21 mouse cellular contexts compared by ENCODE assay signal in genomic region chr9:96909503-96909902, GRCm38 (mm10). TPM values are rescaled to one million over a fixed set of nuclear protein-coding genes. Genes with fewer than 3 reads are reported as not detected.
DNase-seq lines count a peak whose midpoint lies in the region; ATAC-seq and TF ChIP-seq lines count a peak whose summit lies in the region.
"Had no signal": no experiment of that assay in that cellular context is flagged by ENCODE, and none has a peak within 500 bp of the region (broad histone marks: within the 10 kb centered on the region; RNA-seq: fewer than 3 reads in every experiment).

No protein-coding gene starts in this region.

- H3K36me3 ChIP-seq in intestine, embryonic 15.5 days = no peaks in the 10 kb centered on the region
- no peaks in the 10 kb centered on the region for H3K36me3 ChIP-seq in intestine, embryonic 16.5 days (ENCODE audit: control insufficient read depth, insufficient read depth, low read length)
- H3K36me3 ChIP-seq in intestine, postnatal 0 days (ENCODE audit: control insufficient read depth, insufficient read depth) = no peaks in the 10 kb centered on the region
- H3K36me3 ChIP-seq in small intestine, adult 2 months (ENCODE audit: control insufficient read depth, insufficient read depth, low read length) = no peaks in the 10 kb centered on the region
- H3K36me3 ChIP-seq in liver, postnatal 0 days (replicated peaks; ENCODE audit: insufficient read depth, low read length) = no peaks in the 10 kb centered on the region
- no peaks in the 10 kb centered on the region for H3K36me3 ChIP-seq in hindbrain, embryonic 16.5 days (ENCODE audit: control insufficient read depth, insufficient read depth, low read length)
- H3K36me3 ChIP-seq in hindbrain, embryonic 14.5 days (replicated peaks; ENCODE audit: control insufficient read depth, insufficient read depth) = no peaks in the 10 kb centered on the region
- H3K36me3 ChIP-seq: G1E had no signal

- H3K4me3 ChIP-seq in intestine, embryonic 15.5 days (replicated peaks) = no peak overlapping the region
- no peak overlapping the region for H3K4me3 ChIP-seq in intestine, embryonic 16.5 days (ENCODE audit: low read length)
- H3K4me3 ChIP-seq in intestine, postnatal 0 days (ENCODE audit: low read depth, low read length) = no peak overlapping the region
- no peak overlapping the region for H3K4me3 ChIP-seq in small intestine, adult 2 months (ENCODE audit: low read depth, low read length)
- H3K4me3 ChIP-seq in liver, postnatal 0 days (ENCODE audit: low read depth, low read length) = no peak overlapping the region
- H3K4me3 ChIP-seq in hindbrain, embryonic 16.5 days (ENCODE audit: low read length) = no peak overlapping the region
- H3K4me3 ChIP-seq in hindbrain, embryonic 14.5 days (replicated peaks; ENCODE audit: low read length) = no peak overlapping the region

- peak; percentile 89 for ATAC-seq in intestine, embryonic 15.5 days
- peak; percentile 91 for ATAC-seq in intestine, embryonic 16.5 days
- peak; percentile 86 for ATAC-seq in intestine, postnatal 0 days
- ATAC-seq in liver, postnatal 0 days = no peak
- no peak for ATAC-seq in hindbrain, embryonic 16.5 days
- no peak for ATAC-seq in hindbrain, embryonic 14.5 days (ENCODE audit: low FRiP score)
- ATAC-seq: activated CD4-positive, CD25-positive, alpha-beta regulatory T cell, adult 4 months; CD4-positive, CD25-positive, alpha-beta regulatory T cell, adult 4 months; Patski had no signal

- TF ChIP-seq CTCF in intestine, postnatal 0 days (IDR thresholded peaks at IDR 0.05; ENCODE audit: low read depth) = no peak
- TF ChIP-seq CTCF in small intestine, adult 2 months (IDR thresholded peaks at IDR 0.05; ENCODE audit: extremely low read depth, insufficient read length, insufficient replicate concordance, low read depth, low read length) = no peak
- no peak for TF ChIP-seq CTCF in liver, postnatal 0 days (IDR thresholded peaks at IDR 0.05; ENCODE audit: low read depth)

- H3K9me3 ChIP-seq in intestine, embryonic 15.5 days = no peaks in the 10 kb centered on the region
- no peaks in the 10 kb centered on the region for H3K9me3 ChIP-seq in intestine, embryonic 16.5 days (ENCODE audit: control insufficient read depth, low read length)
- H3K9me3 ChIP-seq in intestine, postnatal 0 days (ENCODE audit: control insufficient read depth) = no peaks in the 10 kb centered on the region
- no peaks in the 10 kb centered on the region for H3K9me3 ChIP-seq in liver, postnatal 0 days (ENCODE audit: low read length)
- H3K9me3 ChIP-seq in hindbrain, embryonic 16.5 days (ENCODE audit: control insufficient read depth, low read length) = no peaks in the 10 kb centered on the region
- H3K9me3 ChIP-seq in hindbrain, embryonic 14.5 days (ENCODE audit: control insufficient read depth, low read length) = no peaks in the 10 kb centered on the region
- H3K9me3 ChIP-seq: G1E had no signal

- no peak overlapping the region for H3K4me2 ChIP-seq in intestine, embryonic 15.5 days (replicated peaks)
- H3K4me2 ChIP-seq in intestine, embryonic 16.5 days (ENCODE audit: low read depth, low read length) = no peak overlapping the region
- H3K4me2 ChIP-seq in intestine, postnatal 0 days (replicated peaks; ENCODE audit: low read depth) = no peak overlapping the region
- H3K4me2 ChIP-seq in liver, postnatal 0 days (ENCODE audit: low read depth, low read length) = no peak overlapping the region
- H3K4me2 ChIP-seq in hindbrain, embryonic 16.5 days (ENCODE audit: low read length) = no peak overlapping the region
- no peak overlapping the region for H3K4me2 ChIP-seq in hindbrain, embryonic 14.5 days (replicated peaks)

- 57% methylated on average over 1 of the region's 1 CpGs for WGBS in intestine, embryonic 15.5 days
- 51% methylated on average over 1 of the region's 1 CpGs for WGBS in intestine, embryonic 16.5 days
- 24% methylated on average over 1 of the region's 1 CpGs for WGBS in intestine, postnatal 0 days
- 28% methylated on average over 1 of the region's 1 CpGs for WGBS in small intestine, adult 2 months
- 73% methylated on average over 1 of the region's 1 CpGs for WGBS in liver, postnatal 0 days (ENCODE audit: insufficient replicate concordance)
- WGBS in hindbrain, embryonic 16.5 days = 76% methylated on average over 1 of the region's 1 CpGs
- WGBS in hindbrain, embryonic 14.5 days = 91% methylated on average over 1 of the region's 1 CpGs

- no peak for TF ChIP-seq EP300 in liver, postnatal 0 days (IDR thresholded peaks at IDR 0.05; ENCODE audit: low read depth)

- TF ChIP-seq POLR2A in small intestine, adult 2 months (IDR thresholded peaks at IDR 0.05; ENCODE audit: low read depth, low read length) = no peak

- no peak overlapping the region for H3K27ac ChIP-seq in intestine, embryonic 15.5 days
- H3K27ac ChIP-seq in intestine, embryonic 16.5 days (ENCODE audit: low read length) = peak overlapping the region; percentile 65; the same call in 1 of the 2 replicates
- peak overlapping the region; percentile 54; the same call in 1 of the 2 replicates for H3K27ac ChIP-seq in intestine, postnatal 0 days (ENCODE audit: low read depth, low read length)
- H3K27ac ChIP-seq in small intestine, adult 2 months (ENCODE audit: insufficient read depth, low read depth, low read length) = peak overlapping the region; percentile 77
- no peak overlapping the region for H3K27ac ChIP-seq in liver, postnatal 0 days (ENCODE audit: low read depth)
- no peak overlapping the region for H3K27ac ChIP-seq in hindbrain, embryonic 16.5 days (ENCODE audit: low read depth, low read length)
- H3K27ac ChIP-seq in hindbrain, embryonic 14.5 days = no peak overlapping the region

- no peaks in the 10 kb centered on the region; the same call in 1 of the 2 replicates for H3K4me1 ChIP-seq in intestine, embryonic 15.5 days (replicated peaks)
- H3K4me1 ChIP-seq in intestine, embryonic 16.5 days (ENCODE audit: control insufficient read depth, insufficient read depth, low read length) = peaks cover 3% of the 10 kb centered on the region
- 0 out of 2 replicates have a peak, but pooled peaks cover 2% of the 10 kb centered on the region for H3K4me1 ChIP-seq in intestine, postnatal 0 days (replicated peaks; ENCODE audit: control insufficient read depth, insufficient read depth, low read length)
- H3K4me1 ChIP-seq in small intestine, adult 2 months (ENCODE audit: control insufficient read depth, insufficient read depth, insufficient read length, low read length) = peaks cover 15% of the 10 kb centered on the region
- H3K4me1 ChIP-seq in liver, postnatal 0 days (ENCODE audit: insufficient read depth) = no peaks in the 10 kb centered on the region
- H3K4me1 ChIP-seq in hindbrain, embryonic 16.5 days (ENCODE audit: control insufficient read depth, insufficient read depth, low read depth, low read length) = no peaks in the 10 kb centered on the region
- H3K4me1 ChIP-seq in hindbrain, embryonic 14.5 days (replicated peaks; ENCODE audit: control insufficient read depth, insufficient read depth, low read length) = no peaks in the 10 kb centered on the region

- no peaks in the 10 kb centered on the region for H3K27me3 ChIP-seq in intestine, embryonic 15.5 days (replicated peaks)
- H3K27me3 ChIP-seq in intestine, embryonic 16.5 days (replicated peaks; ENCODE audit: control insufficient read depth, insufficient read depth, low read length) = no peaks in the 10 kb centered on the region
- no peaks in the 10 kb centered on the region for H3K27me3 ChIP-seq in intestine, postnatal 0 days (replicated peaks; ENCODE audit: control insufficient read depth, insufficient read depth, low read length)
- H3K27me3 ChIP-seq in small intestine, adult 2 months (ENCODE audit: control insufficient read depth, insufficient read depth, low read length) = no peaks in the 10 kb centered on the region
- no peaks in the 10 kb centered on the region for H3K27me3 ChIP-seq in liver, postnatal 0 days (ENCODE audit: insufficient read depth, low read length)
- H3K27me3 ChIP-seq in hindbrain, embryonic 16.5 days (replicated peaks; ENCODE audit: control insufficient read depth, insufficient read depth, low read length) = no peaks in the 10 kb centered on the region
- H3K27me3 ChIP-seq in hindbrain, embryonic 14.5 days (ENCODE audit: control insufficient read depth, insufficient read depth, low read length) = no peaks in the 10 kb centered on the region

- no peak overlapping the region for H3K9ac ChIP-seq in intestine, embryonic 15.5 days
- H3K9ac ChIP-seq in intestine, embryonic 16.5 days (ENCODE audit: low read depth, low read length) = no peak overlapping the region
- H3K9ac ChIP-seq in intestine, postnatal 0 days (ENCODE audit: low read depth, low read length) = no peak overlapping the region
- H3K9ac ChIP-seq in liver, postnatal 0 days (replicated peaks) = no peak overlapping the region
- no peak overlapping the region for H3K9ac ChIP-seq in hindbrain, embryonic 16.5 days (ENCODE audit: low read depth, low read length)
- H3K9ac ChIP-seq in hindbrain, embryonic 14.5 days = no peak overlapping the region

- no peak for DNase-seq in liver, postnatal 0 days
- no peak for DNase-seq in hindbrain, embryonic 14.5 days (ENCODE audit: low spot score)
- DNase-seq in kidney, postnatal 4 days = no peak
- DNase-seq: adrenal gland, adult 2 months; adrenal gland, adult 8-10 months; adrenal gland, postnatal 10 days; adrenal gland, postnatal 14 days; adrenal gland, postnatal 25 days; adrenal gland, postnatal 36 days; B cell, adult 2 months; cerebellum, adult 11 months; cerebellum, adult 11-12 months had no signal

RNA-seq across cellular contexts. Expression of gene Pxylp1, which starts 17.0 kb away (rescaled TPM):
- 37.6 and 41.5 TPM in 2 replicates for polyA plus RNA-seq in intestine, embryonic 15.5 days (2015; fragmentation: Nextera tagmentation; extraction: Ambion mirVana)
- 35.2 and 38.1 TPM in 2 replicates for polyA plus RNA-seq in intestine, embryonic 16.5 days (2015; fragmentation: Nextera tagmentation; extraction: Ambion mirVana)
- polyA plus RNA-seq in intestine, postnatal 0 days (2015; fragmentation: Nextera tagmentation; extraction: Ambion mirVana) = 22.7 and 24.1 TPM in 2 replicates
- polyA plus RNA-seq in small intestine, adult 2 months (2012; rRNA removed) = 5.3 and 11.9 TPM in 2 replicates
- 4.9 and 5.3 TPM in 2 replicates for polyA plus RNA-seq in liver, postnatal 0 days (2015; fragmentation: Nextera tagmentation; extraction: Ambion mirVana)
- polyA plus RNA-seq in hindbrain, embryonic 16.5 days (2015; fragmentation: Nextera tagmentation; extraction: Ambion mirVana) = 30.7 and 37.6 TPM in 2 replicates
- polyA plus RNA-seq in hindbrain, embryonic 14.5 days (2014; fragmentation: Nextera tagmentation; extraction: Ambion mirVana) = 34.6 and 43.9 TPM in 2 replicates
- polyA plus RNA-seq: G1E had no signal

Comparison
In these comparisons a context has a peak if more than half of its experiments do, and no peak if none do; other contexts are left out.
1. H3K27ac ChIP-seq: peak in intestine, embryonic 16.5 days (single experiment), intestine, postnatal 0 days (single experiment) and small intestine, adult 2 months (single experiment); none in intestine, embryonic 15.5 days (single experiment), liver, postnatal 0 days (single experiment), hindbrain, embryonic 16.5 days (single experiment) and hindbrain, embryonic 14.5 days (single experiment).
2. ATAC-seq: peak in intestine, embryonic 15.5 days (single experiment), intestine, embryonic 16.5 days (single experiment) and intestine, postnatal 0 days (single experiment); none in liver, postnatal 0 days (single experiment), hindbrain, embryonic 16.5 days (single experiment) and hindbrain, embryonic 14.5 days (single experiment).